17 mouse cellular contexts compared by ENCODE assay signal in the genomic region with DNA sequence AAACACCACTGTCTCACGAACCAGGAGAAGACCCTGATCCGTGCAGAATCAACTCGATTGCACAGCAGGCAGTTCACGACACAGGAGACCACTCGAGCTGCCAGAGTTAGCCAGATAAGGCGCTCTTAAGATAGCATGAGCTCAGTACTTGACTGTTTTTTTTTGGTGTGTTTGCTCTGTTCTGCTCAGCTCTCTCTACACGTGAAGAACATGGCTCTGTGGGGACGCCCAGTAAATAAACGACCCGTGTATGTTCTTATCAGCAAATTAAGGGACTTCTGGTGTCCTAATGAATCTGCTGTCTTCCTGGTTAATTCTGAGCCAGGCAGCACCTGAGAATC. TPM values are rescaled to one million over a fixed set of nuclear protein-coding genes. Genes with fewer than 3 reads are reported as not detected.
DNase-seq lines count a peak whose midpoint lies in the region; ATAC-seq and TF ChIP-seq lines count a peak whose summit lies in the region.
"Had no signal": no experiment of that assay in that cellular context is flagged by ENCODE, and none has a peak within 500 bp of the region (broad histone marks: within the 10 kb centered on the region; RNA-seq: fewer than 3 reads in every experiment).

No protein-coding gene starts in this region.

- peaks cover 44 to 52% of the 10 kb centered on the region in 2 experiments for H3K4me1 ChIP-seq in heart, embryonic 14.5 days (ENCODE audit: control insufficient read depth in 2 of 2, insufficient read depth in 2 of 2, low read length in 2 of 2)
- H3K4me1 ChIP-seq in lung, embryonic 15.5 days, result peaks cover 18% of the 10 kb centered on the region
- no peaks in the 10 kb centered on the region for H3K4me1 ChIP-seq in intestine, postnatal 0 days (replicated peaks; ENCODE audit: control insufficient read depth, insufficient read depth, low read length)
- H3K4me1 ChIP-seq in stomach, embryonic 16.5 days (ENCODE audit: control insufficient read depth, insufficient read depth, low read length), result peaks cover 17% of the 10 kb centered on the region

- H3K27me3 ChIP-seq in heart, embryonic 14.5 days (ENCODE audit: control insufficient read depth, insufficient read depth, low read length), result no peaks in the 10 kb centered on the region
- H3K27me3 ChIP-seq in lung, embryonic 15.5 days, result no peaks in the 10 kb centered on the region
- no peaks in the 10 kb centered on the region for H3K27me3 ChIP-seq in intestine, postnatal 0 days (replicated peaks; ENCODE audit: control insufficient read depth, insufficient read depth, low read length)
- H3K27me3 ChIP-seq in stomach, embryonic 16.5 days (ENCODE audit: control insufficient read depth, insufficient read depth, low read length), result no peaks in the 10 kb centered on the region

- H3K4me3 ChIP-seq in heart, embryonic 14.5 days (ENCODE audit: control insufficient read depth in 1 of 2, insufficient read depth in 1 of 2, low read depth in 1 of 2, low read length in 2 of 2), result no peak overlapping the region
- no peak overlapping the region for H3K4me3 ChIP-seq in lung, embryonic 15.5 days
- H3K4me3 ChIP-seq in intestine, postnatal 0 days (ENCODE audit: low read depth, low read length), result no peak overlapping the region
- no peak overlapping the region for H3K4me3 ChIP-seq in stomach, embryonic 16.5 days (replicated peaks; ENCODE audit: low read length)
- H3K4me3 ChIP-seq: myocyte had no signal

- H3K36me3 ChIP-seq in heart, embryonic 14.5 days (ENCODE audit: control insufficient read depth, insufficient read depth, low read length), result no peaks in the 10 kb centered on the region
- H3K36me3 ChIP-seq in lung, embryonic 15.5 days, result no peaks in the 10 kb centered on the region
- H3K36me3 ChIP-seq in intestine, postnatal 0 days (ENCODE audit: control insufficient read depth, insufficient read depth), result no peaks in the 10 kb centered on the region
- H3K36me3 ChIP-seq in stomach, embryonic 16.5 days (ENCODE audit: control insufficient read depth, insufficient read depth, low read length), result no peaks in the 10 kb centered on the region

- no peak overlapping the region for H3K9ac ChIP-seq in heart, embryonic 14.5 days (ENCODE audit: low read length)
- H3K9ac ChIP-seq in lung, embryonic 15.5 days, result no peak overlapping the region
- 0 out of 2 replicates have a peak overlapping the region, but pooled peaks have one; percentile 7 for H3K9ac ChIP-seq in intestine, postnatal 0 days (ENCODE audit: low read depth, low read length)
- H3K9ac ChIP-seq in stomach, embryonic 16.5 days (ENCODE audit: low read length), result no peak overlapping the region

- TF ChIP-seq CTCF in intestine, postnatal 0 days (IDR thresholded peaks at IDR 0.05; ENCODE audit: low read depth), result no peak

- peak overlapping the region; percentile 47 for H3K4me2 ChIP-seq in heart, embryonic 14.5 days (ENCODE audit: low read length)
- H3K4me2 ChIP-seq in lung, embryonic 15.5 days, result peak overlapping the region; percentile 27
- no peak overlapping the region for H3K4me2 ChIP-seq in intestine, postnatal 0 days (replicated peaks; ENCODE audit: low read depth)
- no peak overlapping the region for H3K4me2 ChIP-seq in stomach, embryonic 16.5 days (ENCODE audit: low read depth, low read length)
- H3K4me2 ChIP-seq: liver, embryonic 11.5 days had no signal

- H3K9me3 ChIP-seq in heart, embryonic 14.5 days (ENCODE audit: control insufficient read depth, low read length), result no peaks in the 10 kb centered on the region
- H3K9me3 ChIP-seq in lung, embryonic 15.5 days, result no peaks in the 10 kb centered on the region
- no peaks in the 10 kb centered on the region for H3K9me3 ChIP-seq in intestine, postnatal 0 days (ENCODE audit: control insufficient read depth)
- H3K9me3 ChIP-seq in stomach, embryonic 16.5 days (replicated peaks; ENCODE audit: control insufficient read depth, low read length), result no peaks in the 10 kb centered on the region

- DNase-seq in heart, postnatal 4 days, result no peak
- no peak for DNase-seq in lung, postnatal 10 days
- DNase-seq: cerebellum, adult 11-12 months; gastrocnemius, postnatal 10 days; kidney, postnatal 10 days; layer of hippocampus, adult 9-11 months had no signal

- H3K27ac ChIP-seq in heart, embryonic 14.5 days (replicated peaks in 1 of 2; ENCODE audit: control insufficient read depth in 1 of 2, insufficient read depth in 1 of 2, low read depth in 2 of 2, low read length in 2 of 2), result peak overlapping the region; percentile 69 to 86
- H3K27ac ChIP-seq in lung, embryonic 15.5 days, result peak overlapping the region; percentile 51
- H3K27ac ChIP-seq in intestine, postnatal 0 days (ENCODE audit: low read depth, low read length), result no peak overlapping the region
- H3K27ac ChIP-seq in stomach, embryonic 16.5 days (ENCODE audit: low read length), result peak overlapping the region; percentile 36; the same call in 1 of the 2 replicates
- H3K27ac ChIP-seq: hindbrain, postnatal 0 days had no signal

- ATAC-seq in heart, embryonic 14.5 days (ENCODE audit: insufficient number of reproducible peaks, insufficient read depth, low FRiP score, low read depth), result 0 out of 2 replicates have a peak, but pooled peaks have one; percentile 46
- ATAC-seq in lung, embryonic 15.5 days (ENCODE audit: borderline replicate concordance, extremely low read depth, low FRiP score, low TSS enrichment), result no peak
- ATAC-seq in intestine, postnatal 0 days, result no peak
- ATAC-seq in stomach, embryonic 16.5 days (ENCODE audit: insufficient read depth, low FRiP score), result no peak
- no peak for ATAC-seq in activated CD4-positive, CD25-positive, alpha-beta regulatory T cell, adult 4 months
- ATAC-seq: CD4-positive, CD25-positive, alpha-beta regulatory T cell, adult 4 months; forebrain, embryonic 14.5 days; hindbrain, postnatal 0 days had no signal

- WGBS in heart, embryonic 14.5 days, result 1% methylated on average over 10 of the region's 10 CpGs
- 13% methylated on average over 10 of the region's 10 CpGs for WGBS in lung, embryonic 15.5 days
- 29% methylated on average over 10 of the region's 10 CpGs for WGBS in intestine, postnatal 0 days
- WGBS in stomach, embryonic 16.5 days, result 36% methylated on average over 10 of the region's 10 CpGs

RNA-seq across cellular contexts. Expression of a gene that starts 32.8 kb away (rescaled TPM):
- 0.08 and 0.13 TPM in 2 replicates for polyA plus RNA-seq in heart, embryonic 14.5 days (2014; fragmentation: Nextera tagmentation; extraction: Ambion mirVana)
- total RNA-seq in heart, postnatal 4 days (2021), result not detected
- polyA plus RNA-seq in lung, embryonic 15.5 days (2015; fragmentation: Nextera tagmentation; extraction: Ambion mirVana), result 0.09 TPM in 2 replicates
- 0.10 and 0.17 TPM in 2 replicates for polyA plus RNA-seq in intestine, postnatal 0 days (2015; fragmentation: Nextera tagmentation; extraction: Ambion mirVana)
- 0.27 and 0.60 TPM in 2 replicates for polyA plus RNA-seq in stomach, embryonic 16.5 days (2015; fragmentation: Nextera tagmentation; extraction: Ambion mirVana)
- polyA plus RNA-seq in activated CD4-positive, CD25-positive, alpha-beta regulatory T cell, adult 4 months (2017; shearing (Covaris generic)), result under 1 TPM; 0.71 to 0.94 TPM
- total RNA-seq: gastrocnemius, postnatal 10 days; megakaryocyte progenitor cell, adult 5-6 weeks had no signal
- polyA plus RNA-seq: liver, embryonic 11.5 days had no signal

RNA-seq across cellular contexts. Expression of a gene that starts 36.2 kb away (rescaled TPM):
- 9.5 and 11.0 TPM in 2 replicates for polyA plus RNA-seq in heart, embryonic 14.5 days (2014; fragmentation: Nextera tagmentation; extraction: Ambion mirVana)
- total RNA-seq in heart, postnatal 4 days (2021), result 1 to 10 TPM; 2.5 to 2.7 TPM
- 1.6 and 1.7 TPM in 2 replicates for polyA plus RNA-seq in lung, embryonic 15.5 days (2015; fragmentation: Nextera tagmentation; extraction: Ambion mirVana)
- 2.1 and 2.9 TPM in 2 replicates for polyA plus RNA-seq in intestine, postnatal 0 days (2015; fragmentation: Nextera tagmentation; extraction: Ambion mirVana)
- polyA plus RNA-seq in stomach, embryonic 16.5 days (2015; fragmentation: Nextera tagmentation; extraction: Ambion mirVana), result 7.8 and 10.1 TPM in 2 replicates
- under 1 TPM in 1 of 2 experiments, not detected in 1; 0.41 TPM for polyA plus RNA-seq in activated CD4-positive, CD25-positive, alpha-beta regulatory T cell, adult 4 months (2017; shearing (Covaris generic))
- total RNA-seq: megakaryocyte progenitor cell, adult 5-6 weeks had no signal

Comparison
In these comparisons a context has a peak if more than half of its experiments do, and no peak if none do; other contexts are left out.
1. H3K4me2 ChIP-seq: peak in heart, embryonic 14.5 days (single experiment) and lung, embryonic 15.5 days (single experiment); none in intestine, postnatal 0 days (single experiment) and stomach, embryonic 16.5 days (single experiment).